Mouse (Mus musculus): ENCODE results near the gene Mrrf.

- TF ChIP-seq CHD2 (IDR thresholded peaks at IDR 0.05; ENCODE audit: low read depth, low read length) (no peak), ZNF384 (IDR thresholded peaks at IDR 0.05; ENCODE audit: low read depth, low read length) (no peak), ZC3H11A (IDR thresholded peaks at IDR 0.05; ENCODE audit: borderline replicate concordance, low read depth, low read length) (no peak), HCFC1 (IDR thresholded peaks at IDR 0.05; ENCODE audit: borderline replicate concordance, insufficient read depth, low read length) (no peak)
Observed at GRCm38 (mm10) chr2:36135887-36136286, 302 bp upstream of the Mrrf start.
